Mouse (Mus musculus): Measurements from ENCODE around the gene Bach2.
A peak's percentile ranks its signal among the peaks of the same experiment; 100 is the strongest.

Gene Bach2

GRCm38 (mm10) chr4:32251005-32251365 is 12.4 kb downstream of the Bach2 start:
- peak; percentile 16 to 50 for DNase-seq

GRCm38 (mm10) chr4:32251946-32252672 is 13.5 kb downstream of the Bach2 start:
- no peak for DNase-seq

- DNase-seq, result no peak
Measured at GRCm38 (mm10) chr4:32257686-32258085, 19.1 kb downstream of the Bach2 start.

- no peak for DNase-seq
Measured at GRCm38 (mm10) chr4:32258093-32258492, 19.5 kb downstream of the Bach2 start.

GRCm38 (mm10) chr4:32258596-32258995 is 20.0 kb downstream of the Bach2 start:
- DNase-seq, result no peak

- no peak for DNase-seq
Measured at GRCm38 (mm10) chr4:32260909-32261308, 22.3 kb downstream of the Bach2 start.

GRCm38 (mm10) chr4:32262825-32263684 is 24.5 kb downstream of the Bach2 start:
- no peak for DNase-seq

- DNase-seq, result no peak
Measured at GRCm38 (mm10) chr4:32263685-32264038, 25.1 kb downstream of the Bach2 start.

- no peak for DNase-seq
Measured at GRCm38 (mm10) chr4:32264892-32265291, 26.3 kb downstream of the Bach2 start.

GRCm38 (mm10) chr4:32266731-32267130 is 28.1 kb downstream of the Bach2 start:
- DNase-seq, result no peak

- DNase-seq, result no peak
Measured at GRCm38 (mm10) chr4:32268042-32268441, 29.4 kb downstream of the Bach2 start.

- DNase-seq, result no peak
Measured at GRCm38 (mm10) chr4:32272398-32272797, 33.8 kb downstream of the Bach2 start.

GRCm38 (mm10) chr4:32274776-32275294 is 36.2 kb downstream of the Bach2 start:
- no peak for DNase-seq

- no peak for DNase-seq
Measured at GRCm38 (mm10) chr4:32279842-32280241, 41.2 kb downstream of the Bach2 start.

- no peak for DNase-seq
Measured at GRCm38 (mm10) chr4:32280401-32280800, 41.8 kb downstream of the Bach2 start.

GRCm38 (mm10) chr4:32281306-32281705 is 42.7 kb downstream of the Bach2 start:
- DNase-seq, result no peak

- no peak for DNase-seq
Measured at GRCm38 (mm10) chr4:32286405-32286804, 47.8 kb downstream of the Bach2 start.

- DNase-seq, result peak; percentile 66 to 76
Measured at GRCm38 (mm10) chr4:32288036-32288860, 49.6 kb downstream of the Bach2 start.

GRCm38 (mm10) chr4:32289845-32290244 is 51.2 kb downstream of the Bach2 start:
- no peak for DNase-seq

- DNase-seq, result no peak
Measured at GRCm38 (mm10) chr4:32291406-32291805, 52.8 kb downstream of the Bach2 start.

- DNase-seq, result no peak
Measured at GRCm38 (mm10) chr4:32293686-32294265, 55.2 kb downstream of the Bach2 start.

- DNase-seq, result no peak
Measured at GRCm38 (mm10) chr4:32297071-32297671, 58.6 kb downstream of the Bach2 start.
